Mouse (Mus musculus): ENCODE results near the gene Sox5.

The Sox5 gene

DNA sequence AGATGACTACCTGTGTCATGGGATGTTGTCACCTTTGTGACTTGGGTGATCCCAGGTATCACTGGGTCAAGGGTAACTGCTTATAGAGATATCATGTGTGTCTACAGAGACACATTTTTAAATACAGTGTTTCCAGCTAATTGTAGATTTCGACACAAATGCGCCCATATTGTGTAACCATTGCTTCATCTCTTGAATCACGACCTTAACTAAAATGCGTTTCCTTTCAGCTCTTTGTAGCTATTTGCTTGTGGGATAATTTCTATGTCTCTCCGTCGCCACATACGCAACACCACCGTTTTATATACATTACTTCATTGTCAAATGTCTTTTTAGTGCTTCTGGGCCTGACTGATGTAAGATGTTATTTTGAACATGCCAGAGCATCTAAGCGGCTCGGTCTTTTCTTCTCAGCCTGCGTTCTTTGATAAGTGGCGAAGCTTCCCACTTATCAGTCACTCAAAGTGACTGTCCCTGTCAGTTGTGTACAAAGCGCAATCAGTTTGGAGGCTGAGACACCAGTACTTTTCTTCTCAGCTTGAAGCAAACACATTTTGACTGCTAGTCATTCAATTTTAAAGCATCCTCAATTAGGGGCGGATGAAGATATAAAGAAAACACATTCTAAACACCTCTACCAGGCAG lies 769.8 kb downstream of the Sox5 start:
- no peak for DNase-seq

DNA sequence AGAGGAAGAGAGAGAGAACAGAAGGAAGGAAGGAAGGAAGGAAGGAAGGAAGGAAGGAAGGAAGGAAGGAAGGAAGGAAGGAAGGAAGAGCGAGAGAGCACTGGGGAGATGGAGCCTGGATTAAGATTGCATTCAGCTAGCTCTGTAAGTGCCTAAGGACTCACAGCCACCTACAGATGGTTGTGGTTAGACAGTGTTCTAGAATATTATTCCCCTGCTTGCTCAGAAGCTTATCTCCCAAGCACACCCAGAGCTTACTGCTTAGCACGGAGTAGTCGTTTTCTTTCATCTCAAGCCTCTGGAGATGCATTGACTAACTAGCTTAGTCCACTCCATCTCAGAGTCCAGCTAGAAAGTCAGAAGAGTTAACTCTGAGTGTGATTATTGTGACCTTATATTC lies 770.8 kb downstream of the Sox5 start:
- no peak for DNase-seq

GRCm38 (mm10) chr6:144010285-144010684 lies 771.5 kb downstream of the Sox5 start:
- no peak for DNase-seq

DNA sequence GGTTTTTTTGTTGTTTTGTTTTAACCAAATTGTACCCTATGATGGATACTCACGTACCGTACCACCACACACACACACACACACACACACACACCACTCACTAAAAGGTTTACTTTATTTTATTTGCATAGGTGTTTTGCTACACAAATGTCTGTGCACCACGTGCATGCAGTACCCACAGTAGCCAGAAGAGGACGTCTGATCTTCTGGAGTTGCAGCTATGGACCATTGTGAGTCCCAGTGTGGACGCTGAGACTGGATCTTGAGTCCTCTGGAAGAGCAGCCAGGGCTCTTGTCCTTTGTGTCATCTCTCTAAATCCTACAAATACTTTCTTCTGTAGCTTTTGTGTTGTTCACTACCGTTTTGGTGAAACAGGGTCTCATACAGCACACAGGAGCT lies 776.6 kb downstream of the Sox5 start:
- no peak for DNase-seq

GRCm38 (mm10) chr6:143998201-143998600 lies 783.6 kb downstream of the Sox5 start:
- no peak for DNase-seq

DNA sequence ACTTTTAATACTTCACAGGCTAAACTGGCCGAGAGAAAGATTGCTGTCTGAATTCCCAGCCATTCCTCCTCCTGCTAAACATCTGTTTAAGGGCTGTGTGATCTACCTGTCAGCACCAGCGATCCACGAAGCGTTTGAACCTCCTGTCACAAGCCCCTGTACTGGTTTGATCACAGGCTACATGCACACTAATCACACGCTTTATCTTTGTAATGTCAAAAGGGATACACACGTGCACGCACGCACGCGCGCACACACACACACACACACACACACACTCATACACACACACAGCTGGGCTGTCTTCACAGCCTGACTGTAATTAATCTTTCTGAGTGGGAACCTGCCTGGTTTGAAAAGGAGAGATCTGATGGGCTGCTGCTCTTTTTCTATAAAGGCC lies 784.2 kb downstream of the Sox5 start:
- DNase-seq, result no peak

DNA sequence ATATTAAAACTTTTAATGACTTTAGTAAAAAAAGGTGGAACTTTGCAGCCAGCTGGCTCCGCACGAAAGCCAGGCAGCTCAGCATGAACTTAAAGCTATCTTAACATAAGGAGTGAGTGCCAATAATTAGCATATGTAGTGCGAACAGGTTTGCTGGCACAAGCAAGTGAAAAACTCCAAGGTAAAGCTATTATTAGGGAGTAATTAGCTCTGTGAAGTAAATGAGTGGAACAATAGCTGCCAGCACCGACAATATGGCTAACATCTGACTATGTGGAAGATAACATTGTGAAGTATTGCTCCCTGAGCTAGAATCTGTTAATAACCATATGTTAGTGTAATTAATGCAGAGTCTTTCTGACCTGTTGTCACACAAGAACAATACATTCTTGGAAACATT lies 786.7 kb downstream of the Sox5 start:
- DNase-seq, result no peak

- DNase-seq, result no peak
Measured at GRCm38 (mm10) chr6:143987548-143987947, 794.2 kb downstream of the Sox5 start.

DNA sequence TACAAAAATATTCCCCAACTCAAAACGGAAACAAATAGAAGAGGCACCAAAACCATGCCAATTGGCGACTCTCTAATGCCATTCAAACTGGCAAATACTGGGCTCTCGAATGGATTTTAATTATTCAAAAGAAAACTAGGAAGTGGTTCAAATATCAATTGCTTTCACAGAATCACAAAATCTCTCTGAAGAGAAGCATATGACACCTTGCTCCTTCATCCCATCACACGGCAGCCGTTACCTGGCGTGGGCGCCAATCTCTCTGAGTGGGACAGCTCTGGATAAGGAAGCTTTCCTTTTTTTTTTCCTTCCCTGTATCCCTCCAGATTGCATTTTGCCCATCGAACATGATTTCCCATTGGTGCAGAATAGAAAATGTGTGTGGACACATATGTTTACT lies 801.6 kb downstream of the Sox5 start:
- no peak for DNase-seq

DNA sequence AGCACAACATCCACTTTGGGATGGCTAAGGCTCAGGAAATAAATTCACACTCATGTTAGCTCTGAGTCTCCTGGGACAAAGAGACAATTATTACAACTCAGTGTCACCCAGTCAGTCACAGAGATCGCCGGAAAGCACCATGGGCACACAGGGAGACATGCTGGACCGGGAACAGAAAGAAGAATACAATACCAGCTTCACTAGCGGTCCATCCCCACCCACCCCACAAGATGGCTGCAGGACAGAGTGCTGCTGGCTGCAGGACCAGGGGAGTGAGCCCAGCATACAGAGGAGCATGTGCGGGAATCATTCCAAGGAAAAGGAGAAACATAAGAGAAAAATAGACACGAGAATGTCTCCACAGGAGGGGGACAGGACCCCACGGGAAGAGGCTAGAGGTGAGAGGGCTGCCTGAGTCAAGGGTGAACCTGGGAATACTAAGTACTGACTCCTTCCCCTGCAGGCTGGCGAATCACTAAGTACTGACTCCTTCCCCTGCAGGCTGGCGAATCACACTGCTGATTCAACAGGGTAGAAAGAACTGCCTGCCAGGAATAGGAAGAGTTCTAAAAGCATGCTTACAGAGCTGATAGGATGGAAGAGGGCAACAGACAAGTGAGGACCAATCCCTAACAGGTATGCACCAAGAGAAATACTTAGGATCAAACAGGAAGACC lies 813.9 kb downstream of the Sox5 start:
- no peak for DNase-seq

GRCm38 (mm10) chr6:143960487-143960886 lies 821.3 kb downstream of the Sox5 start:
- no peak for DNase-seq

- no peak for DNase-seq
Measured at GRCm38 (mm10) chr6:143960081-143960480, 821.7 kb downstream of the Sox5 start.

DNA sequence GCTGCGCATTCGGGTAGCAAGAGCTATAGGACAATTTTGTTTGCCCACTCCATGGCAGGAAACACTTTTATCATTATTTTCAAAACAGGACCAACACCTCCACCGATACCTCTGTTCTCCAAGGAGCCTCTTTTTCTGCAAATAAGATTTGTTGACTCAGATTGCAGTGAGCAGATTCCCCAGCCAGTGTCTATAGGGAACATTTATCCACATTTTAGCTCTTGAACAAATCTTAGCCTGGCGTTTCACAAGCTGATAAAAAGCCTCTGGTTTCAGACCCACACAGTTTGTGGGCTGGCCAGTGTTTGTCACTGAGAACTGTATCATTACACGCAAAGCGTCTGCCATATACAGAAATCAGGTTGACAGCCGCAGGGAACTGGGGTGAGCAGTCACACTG lies 823.4 kb downstream of the Sox5 start:
- DNase-seq, result no peak

- DNase-seq, result no peak
Measured at GRCm38 (mm10) chr6:143957063-143957462, 824.7 kb downstream of the Sox5 start.

- no peak for DNase-seq
Measured at GRCm38 (mm10) chr6:143948553-143949308, 833.0 kb downstream of the Sox5 start.

GRCm38 (mm10) chr6:143948071-143948470 lies 833.7 kb downstream of the Sox5 start:
- DNase-seq, result no peak

DNA sequence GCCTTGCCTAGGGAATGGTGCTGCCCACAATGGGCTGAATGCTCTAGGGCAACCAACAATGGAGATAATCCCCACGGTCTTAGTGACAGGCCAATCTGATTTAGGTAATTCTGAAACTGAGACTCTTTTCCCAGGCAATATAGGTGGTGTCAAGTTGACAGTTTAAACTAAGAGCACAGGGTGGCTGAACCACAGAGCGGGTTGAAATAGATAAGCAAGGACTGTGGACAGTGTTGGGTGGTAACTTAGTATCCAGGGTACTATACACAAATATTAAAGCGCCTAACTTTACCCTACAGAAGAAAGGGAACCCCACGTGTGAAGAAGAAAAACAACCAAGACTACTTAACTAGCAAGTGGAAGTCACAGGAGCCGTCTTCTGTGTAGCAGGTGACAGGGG lies 838.7 kb downstream of the Sox5 start:
- DNase-seq, result no peak

DNA sequence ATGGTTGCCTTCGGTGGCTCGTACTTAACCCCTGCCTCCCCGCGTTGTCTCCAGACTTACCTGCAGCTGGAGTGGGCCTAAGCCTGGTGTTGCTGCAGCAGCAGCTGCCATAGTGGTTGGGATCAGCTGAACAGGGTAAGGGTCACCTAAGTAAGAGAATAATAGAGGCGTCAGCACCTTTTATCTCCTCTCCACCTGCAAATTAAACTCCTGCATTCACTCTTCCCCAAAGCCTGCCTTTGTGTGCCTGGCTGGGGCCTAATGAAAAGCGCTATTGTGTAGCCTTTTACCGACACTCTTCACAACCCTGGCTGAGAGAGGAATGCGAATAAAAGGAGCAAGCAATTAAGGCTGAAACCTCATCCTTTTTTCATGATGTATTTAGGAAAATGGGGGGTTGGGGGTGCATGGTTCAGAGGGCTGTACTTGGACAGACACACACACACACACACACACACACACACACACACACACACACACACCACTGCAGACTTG lies 840.4 kb downstream of the Sox5 start:
- DNase-seq, result no peak

- no peak for DNase-seq
Measured at GRCm38 (mm10) chr6:143923146-143923545, 858.6 kb downstream of the Sox5 start.

DNA sequence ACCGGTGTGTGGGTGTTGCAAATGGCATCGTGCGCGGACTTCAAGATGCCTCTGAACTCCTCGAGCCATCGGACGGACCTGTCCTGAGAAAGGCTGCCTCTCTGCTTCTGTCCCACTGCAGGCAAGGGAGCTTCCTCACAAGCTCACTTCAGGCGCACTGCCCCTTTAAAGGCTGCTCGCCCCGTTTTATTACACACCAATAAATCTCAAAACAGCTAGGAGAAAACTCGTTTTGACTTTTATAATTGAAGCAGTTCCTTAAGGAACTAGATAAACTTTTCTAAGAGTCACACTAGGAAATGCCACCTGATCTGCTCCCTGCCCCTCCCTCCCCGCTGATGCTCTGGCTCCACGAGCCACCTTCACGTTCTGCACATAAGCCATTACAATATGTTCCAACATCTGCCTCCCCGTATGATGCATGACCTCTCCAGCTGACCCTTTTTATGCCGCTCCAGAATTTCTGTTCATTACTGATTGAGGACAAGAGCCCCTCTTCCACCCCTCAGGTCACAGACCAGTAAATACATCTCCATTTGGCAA lies 863.3 kb downstream of the Sox5 start:
- DNase-seq, result no peak

DNA sequence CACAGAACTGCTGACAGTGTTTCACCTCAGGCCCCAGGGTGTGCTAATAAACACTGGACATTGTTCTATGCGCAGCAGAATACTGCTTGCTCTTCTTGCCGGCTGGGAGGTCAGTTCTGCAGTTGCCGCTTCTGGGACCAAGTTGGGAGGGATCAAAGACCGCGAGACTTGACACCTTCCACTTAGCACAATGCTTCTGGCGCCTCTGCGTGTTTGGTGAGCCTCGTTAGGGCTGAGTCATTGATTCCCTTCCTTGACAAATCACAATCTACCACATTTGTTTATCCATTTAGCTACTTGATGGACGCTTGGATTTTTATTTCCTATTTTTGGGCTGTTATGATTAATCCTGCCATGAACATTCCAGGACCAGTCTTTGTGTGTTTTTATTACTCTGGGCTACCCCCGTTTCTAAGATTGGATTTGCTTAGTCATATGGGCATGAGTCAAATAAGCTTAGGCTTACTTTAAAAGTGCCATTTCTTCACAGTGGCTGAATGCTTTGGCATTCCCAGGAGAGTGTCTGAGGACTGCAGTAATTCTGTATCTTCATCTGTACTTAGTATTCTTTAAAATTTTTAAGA lies 865.5 kb downstream of the Sox5 start:
- DNase-seq, result no peak

- DNase-seq, result no peak
Measured at GRCm38 (mm10) chr6:143915686-143916085, 866.1 kb downstream of the Sox5 start.

DNA sequence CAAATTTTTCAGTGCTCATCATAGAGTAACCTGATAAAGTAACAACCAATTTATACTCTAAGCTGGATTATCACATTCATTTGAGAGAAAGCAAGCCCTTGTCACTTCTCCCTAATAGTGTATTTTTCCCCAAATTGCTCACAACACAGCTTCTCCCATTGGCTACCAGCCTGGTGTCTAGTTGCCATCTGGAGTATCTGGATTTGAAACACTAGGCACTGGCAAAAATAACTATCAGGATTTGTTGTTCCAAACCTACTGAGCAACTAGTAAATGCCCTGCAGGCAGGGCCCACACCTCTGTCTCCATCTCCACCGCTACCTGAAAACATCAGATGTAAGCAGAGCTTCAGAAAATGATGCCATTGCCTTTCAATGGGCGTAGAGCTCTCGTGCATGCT lies 869.5 kb downstream of the Sox5 start:
- DNase-seq, result no peak

Measured in spleen, adult 18-20 months (tissue).